Mouse (Mus musculus): ENCODE data around the gene Lama4.

Gene Lama4

GRCm38 (mm10) chr10:39158306-39158705 lies 193.0 kb downstream of the Lama4 start:
- DNase-seq (ENCODE audit: low read depth) = no peak

Data from c-Kit-positive CD71-negative TER-119-negative erythroid progenitor cells, embryonic 14.5 days (primary cell).